Mouse (Mus musculus) liver, adult 2 months (tissue): ENCODE measurements at regions not wholly inside any gene's neighbourhood (a gene's known extent, or its start where the extent isn't known, plus 50 kb on each side); places are given as distances from the start of the nearest gene placed in this dataset.

Experiments
- CTCF ChIP-seq: fragments of 200-500 bp; IDR thresholded peaks from 2 replicates; pipeline ENCODE4 v1.5.1; 2011; ENCODE audit warnings: low read depth, low read length, control low read depth
- POLR2A ChIP-seq: fragments of 200-500 bp; IDR thresholded peaks from 2 replicates; pipeline ENCODE4 v1.6.1; 2011; ENCODE audit warnings: low read length, control low read depth; ENCODE audit not compliant: insufficient read depth; ENCODE audit errors: extremely low read depth

- TF ChIP-seq POLR2A (no peak), CTCF (no peak)
Measured at GRCm38 (mm10) chr12:109706820-109707219, 106.7 kb upstream of the Rtl1 start.
